ENCODE assay signal across 9 mouse cellular contexts in the genomic region with DNA sequence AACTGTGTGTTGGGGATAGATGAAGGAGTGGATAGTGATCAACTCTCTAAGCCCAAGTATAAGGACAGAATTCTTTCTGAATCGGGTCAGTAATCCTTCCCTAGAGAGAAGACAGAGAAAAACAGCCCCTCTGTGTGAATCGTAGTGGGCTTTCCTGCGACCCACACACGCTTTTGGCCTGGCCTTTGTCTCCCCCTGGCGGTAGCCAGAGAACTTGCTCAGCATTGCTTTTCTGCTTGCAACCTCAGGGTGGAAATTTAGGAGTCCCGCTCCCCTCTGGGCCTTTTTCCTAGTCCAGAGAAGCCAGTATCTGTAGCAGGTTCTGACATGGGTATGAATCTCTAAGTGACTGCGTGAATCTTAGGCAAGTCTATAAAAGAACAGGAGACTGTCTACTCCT. TPM values are rescaled to one million over a fixed set of nuclear protein-coding genes. Genes with fewer than 3 reads are reported as not detected.
DNase-seq lines count a peak whose midpoint lies in the region; ATAC-seq and TF ChIP-seq lines count a peak whose summit lies in the region.
"Had no signal": no experiment of that assay in that cellular context is flagged by ENCODE, and none has a peak within 500 bp of the region (broad histone marks: within the 10 kb centered on the region; RNA-seq: fewer than 3 reads in every experiment).

No protein-coding gene starts in this region.

- no peak overlapping the region for H3K4me2 ChIP-seq in lung, postnatal 0 days (replicated peaks; ENCODE audit: low read depth, low read length)

- no peaks in the 10 kb centered on the region for H3K9me3 ChIP-seq in lung, postnatal 0 days (ENCODE audit: low read length)
- H3K9me3 ChIP-seq: limb, embryonic 15.5 days had no signal

- H3K36me3 ChIP-seq in lung, postnatal 0 days (ENCODE audit: insufficient read depth, low read length): no peaks in the 10 kb centered on the region
- H3K36me3 ChIP-seq: limb, embryonic 15.5 days had no signal

- H3K4me1 ChIP-seq in lung, postnatal 0 days (ENCODE audit: insufficient read depth, low read depth, low read length): peaks cover 17% of the 10 kb centered on the region; the same call in 1 of the 2 replicates

- DNase-seq in frontal cortex, postnatal 14 days (ENCODE audit: low spot score in 2 of 2): no peak
- peak; percentile 36 for DNase-seq in right cerebral cortex, postnatal 25 days
- no peak for DNase-seq in right cerebral cortex, adult 18-20 months
- peak; percentile 84 for DNase-seq in embryo, embryonic 10 days (ENCODE audit: low spot score)
- peak; percentile 83 for DNase-seq in heart, postnatal 4 days
- peak; percentile 83 for DNase-seq in lung, postnatal 0 days (ENCODE audit: low spot score)
- peak; percentile 83 for DNase-seq in testis, postnatal 10 days (ENCODE audit: low spot score)

- H3K27ac ChIP-seq in lung, postnatal 0 days (ENCODE audit: low read length): no peak overlapping the region
- H3K27ac ChIP-seq: limb, embryonic 15.5 days had no signal

- no peak for TF ChIP-seq EP300 in lung, postnatal 0 days (IDR thresholded peaks at IDR 0.05)

- WGBS in lung, postnatal 0 days: 5% methylated on average over 7 of the region's 7 CpGs

- ATAC-seq in frontal cortex, adult (ENCODE audit: low TSS enrichment): peak; percentile 51; the same call in 1 of the 2 replicates
- no peak for ATAC-seq in lung, postnatal 0 days

- TF ChIP-seq CTCF in lung, postnatal 0 days (IDR thresholded peaks at IDR 0.05): peak; percentile 95

- no peak overlapping the region for H3K4me3 ChIP-seq in lung, postnatal 0 days (ENCODE audit: low read depth, low read length)

- peaks cover 34% of the 10 kb centered on the region for H3K27me3 ChIP-seq in lung, postnatal 0 days (replicated peaks; ENCODE audit: insufficient read depth, low read length)

- no peak overlapping the region for H3K9ac ChIP-seq in lung, postnatal 0 days (replicated peaks; ENCODE audit: low read depth)

RNA-seq across cellular contexts. Expression of gene Ppm1j, which starts 0.9 kb away (rescaled TPM):
- total RNA-seq in heart, postnatal 4 days (2021): 10 to 100 TPM; 43.2 to 54.1 TPM
- polyA plus RNA-seq in lung, postnatal 0 days (2015; fragmentation: Nextera tagmentation; extraction: Ambion mirVana): 3.7 and 4.4 TPM in 2 replicates

RNA-seq across cellular contexts. Expression of gene Fam19a3, which starts 1.7 kb away (rescaled TPM):
- total RNA-seq in heart, postnatal 4 days (2021): 1 to 10 TPM; 2.4 to 3.7 TPM
- 0.02 TPM in 2 replicates for polyA plus RNA-seq in lung, postnatal 0 days (2015; fragmentation: Nextera tagmentation; extraction: Ambion mirVana)

RNA-seq across cellular contexts. Expression of gene Rhoc, which starts 8.2 kb away (rescaled TPM):
- 100 to 1,000 TPM; 280 to 281 TPM for total RNA-seq in heart, postnatal 4 days (2021)
- 242 and 258 TPM in 2 replicates for polyA plus RNA-seq in lung, postnatal 0 days (2015; fragmentation: Nextera tagmentation; extraction: Ambion mirVana)

RNA-seq across cellular contexts. Expression of gene Mov10, which starts 38.4 kb away (rescaled TPM):
- total RNA-seq in heart, postnatal 4 days (2021): 10 to 100 TPM; 17.1 to 17.2 TPM
- 22.2 and 28.8 TPM in 2 replicates for polyA plus RNA-seq in lung, postnatal 0 days (2015; fragmentation: Nextera tagmentation; extraction: Ambion mirVana)

Comparison
In these comparisons a context has a peak if more than half of its experiments do, and no peak if none do; other contexts are left out.
1. DNase-seq: peak in right cerebral cortex, postnatal 25 days (single experiment), embryo, embryonic 10 days (single experiment), heart, postnatal 4 days (single experiment), lung, postnatal 0 days (single experiment) and testis, postnatal 10 days (single experiment); none in frontal cortex, postnatal 14 days (0 of 2) and right cerebral cortex, adult 18-20 months (single experiment).